Mouse (Mus musculus) neutrophil, adult 5-6 weeks (primary cell): ENCODE measurements at regions not wholly inside any gene's neighbourhood (a gene's known extent, or its start where the extent isn't known, plus 50 kb on each side); places are given as distances from the start of the nearest gene placed in this dataset.

ENCODE experiments used
- ATAC-seq: fragments of 151-379, 151-347 bp; 2 replicates; pipeline ENCODE4 v1.8.0; 2017; ENCODE audit warnings: mild to moderate bottlenecking, moderate TSS enrichment; ENCODE audit not compliant: insufficient number of reproducible peaks, poor library complexity, low FRiP score, severe bottlenecking; ENCODE audit errors: extremely low read depth

GRCm38 (mm10) chr1:71924884-71925283, 271.9 kb upstream of the Fn1 start:
- ATAC-seq = no peak

GRCm38 (mm10) chr1:71923731-71924130, 270.7 kb upstream of the Fn1 start:
- ATAC-seq = no peak

GRCm38 (mm10) chr1:71921456-71921855, 268.5 kb upstream of the Fn1 start:
- no peak for ATAC-seq

- no peak for ATAC-seq
These were observed 266.9 kb upstream of the Fn1 start for GRCm38 (mm10) chr1:71919891-71920290.

GRCm38 (mm10) chr1:71917021-71917420, 264.0 kb upstream of the Fn1 start:
- ATAC-seq = no peak

DNA sequence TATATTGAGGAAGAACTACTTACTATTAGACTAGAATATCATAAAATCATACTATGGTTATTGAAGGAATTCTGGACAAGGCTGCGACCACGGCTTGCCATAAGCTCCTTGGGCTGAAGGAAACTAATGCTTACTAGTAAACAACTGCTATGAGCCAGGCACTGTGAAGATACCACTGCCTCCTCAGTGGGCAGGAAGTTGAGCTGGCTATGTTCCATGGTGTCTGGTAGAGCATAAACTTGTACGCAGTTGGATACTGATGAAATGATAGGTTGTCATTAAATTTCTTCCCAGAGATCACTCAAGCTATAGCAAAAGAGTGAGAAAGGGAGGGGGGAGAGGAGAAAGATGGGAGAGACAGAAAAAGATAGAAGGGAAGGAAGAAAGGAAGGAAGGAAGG, 261.4 kb upstream of the Fn1 start:
- ATAC-seq = no peak

- ATAC-seq = no peak
These were observed 260.2 kb upstream of the Fn1 start for GRCm38 (mm10) chr1:71913221-71913620.

GRCm38 (mm10) chr1:71912441-71912840, 259.4 kb upstream of the Fn1 start:
- no peak for ATAC-seq

DNA sequence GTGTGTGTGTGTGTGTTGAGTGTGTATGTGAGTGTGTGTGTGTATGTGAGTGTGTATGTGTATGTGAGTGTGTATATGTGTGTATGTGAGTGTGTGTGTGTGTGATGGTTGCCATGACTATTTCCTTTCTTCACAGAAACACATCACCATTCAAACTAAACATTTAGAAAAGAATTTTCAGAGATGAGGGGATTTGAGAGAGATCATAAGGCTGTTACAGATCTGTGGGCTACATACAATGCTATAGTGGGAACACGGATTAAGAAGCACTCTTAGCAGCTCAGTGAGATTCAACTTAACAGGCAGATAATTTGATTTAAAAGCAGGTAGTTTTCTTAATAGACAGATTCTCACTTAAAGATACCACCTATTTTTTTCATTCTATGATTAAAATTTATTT, 257.1 kb upstream of the Fn1 start:
- ATAC-seq = no peak

DNA sequence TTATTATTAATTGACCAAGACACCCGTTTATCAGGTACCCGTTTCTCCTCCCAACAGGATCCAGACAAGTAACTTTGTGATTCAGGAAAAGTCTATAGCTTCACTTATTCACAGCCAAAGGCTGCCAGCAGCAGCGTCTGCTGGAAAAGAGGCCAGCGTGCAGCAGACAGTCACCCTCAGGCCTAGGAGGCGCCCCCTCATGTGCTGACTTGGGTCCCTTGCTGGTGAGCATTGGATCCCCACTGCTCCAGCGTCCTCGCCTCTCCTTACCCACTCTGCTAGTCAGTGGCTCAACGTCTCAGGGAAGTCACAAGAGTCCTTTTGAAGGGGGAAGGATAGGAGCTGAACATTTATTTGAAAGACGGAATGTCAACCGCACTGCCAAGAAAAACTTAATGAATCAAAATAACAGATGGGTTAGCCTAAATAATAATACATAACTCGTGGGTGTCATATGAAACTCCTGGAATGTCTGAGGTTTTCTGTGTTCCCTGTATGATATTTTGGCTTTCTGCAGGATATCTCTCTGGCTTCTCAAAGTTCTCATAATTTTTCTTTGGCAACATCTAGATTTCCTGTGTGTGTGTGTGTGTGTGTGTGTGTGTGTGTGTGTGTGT, 256.6 kb upstream of the Fn1 start:
- no peak for ATAC-seq

- no peak for ATAC-seq
These were observed 251.5 kb upstream of the Fn1 start for GRCm38 (mm10) chr1:71904376-71904948.

- ATAC-seq = no peak
These were observed 247.4 kb upstream of the Fn1 start for GRCm38 (mm10) chr1:71900106-71901074.

- no peak for ATAC-seq
These were observed 246.1 kb upstream of the Fn1 start for GRCm38 (mm10) chr1:71899128-71899527.

DNA sequence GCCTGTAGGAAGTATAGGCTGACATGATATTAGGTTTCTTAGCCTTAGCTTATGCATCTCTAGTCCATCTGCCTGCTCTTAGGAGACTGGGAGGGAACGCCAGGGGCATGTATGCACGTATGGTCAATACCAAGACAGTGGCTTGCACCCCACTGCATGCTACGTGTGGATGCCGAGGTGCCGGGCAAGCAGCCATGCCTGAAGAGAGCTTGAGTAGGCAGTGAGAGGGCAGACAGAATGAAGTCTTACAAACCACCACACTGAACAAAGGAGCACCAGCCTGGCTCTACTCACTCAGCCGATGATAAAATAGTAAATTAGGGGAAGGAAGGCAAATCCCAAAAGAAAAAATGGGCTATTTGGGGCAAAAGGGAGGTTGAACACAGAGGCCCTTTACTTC, 245.2 kb upstream of the Fn1 start:
- ATAC-seq = no peak

GRCm38 (mm10) chr1:71897464-71898051, 244.6 kb upstream of the Fn1 start:
- ATAC-seq = no peak

DNA sequence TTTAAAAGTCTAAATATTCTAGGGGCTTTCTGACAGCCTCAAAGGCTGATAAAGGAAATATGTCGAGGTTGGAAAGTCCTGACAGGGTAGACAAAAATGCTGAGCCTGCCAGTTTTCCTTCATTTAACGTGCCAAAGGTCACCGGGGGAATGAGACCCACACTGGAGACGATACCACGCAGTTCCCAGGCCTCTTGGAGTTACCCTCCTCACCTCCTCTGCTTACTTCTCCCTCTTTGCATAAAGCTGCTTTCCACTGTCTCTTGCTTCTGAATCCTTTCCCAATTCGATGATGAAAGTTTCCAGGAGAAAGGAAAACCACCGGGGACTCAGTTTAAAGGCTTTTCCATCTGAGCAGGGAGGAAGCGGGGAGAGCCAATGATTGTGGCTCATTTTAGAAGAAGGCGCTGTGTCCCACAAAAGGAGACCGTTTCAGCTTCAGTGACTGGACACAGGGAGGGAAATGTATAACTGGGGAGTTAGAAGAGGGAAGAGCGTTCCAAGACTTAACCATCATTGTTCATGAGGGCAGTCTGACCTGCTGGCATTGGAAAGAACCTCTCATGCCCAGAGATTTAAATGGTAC, 243.2 kb upstream of the Fn1 start:
- ATAC-seq = no peak

- no peak for ATAC-seq
These were observed 240.6 kb upstream of the Fn1 start for GRCm38 (mm10) chr1:71893636-71894035.

GRCm38 (mm10) chr1:71887809-71888208, 234.8 kb upstream of the Fn1 start:
- no peak for ATAC-seq

DNA sequence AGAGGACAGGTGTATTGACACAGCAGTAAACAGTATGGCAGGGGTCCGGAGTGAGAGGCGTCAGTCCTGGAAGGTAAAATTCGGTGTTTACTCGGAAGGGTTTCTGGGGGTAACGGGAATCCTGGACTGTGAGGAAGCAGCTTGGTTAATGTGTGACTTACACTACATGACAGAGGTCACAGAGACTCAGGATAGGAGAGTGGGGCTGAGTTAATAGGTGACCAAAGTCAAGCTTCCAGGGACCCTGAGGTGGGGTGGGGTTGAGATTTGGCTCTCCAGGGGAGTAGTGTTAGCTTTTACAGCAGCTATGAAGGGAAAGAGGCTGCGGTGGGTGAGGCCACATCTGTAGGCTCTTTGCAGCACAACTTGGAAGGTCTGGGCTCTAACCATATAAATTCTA, 233.9 kb upstream of the Fn1 start:
- no peak for ATAC-seq
